Mouse (Mus musculus) gastrocnemius, postnatal 10 days (tissue): ENCODE results near the gene Spint1. TPM values are rescaled to one million over a fixed set of nuclear protein-coding genes. Genes with fewer than 3 reads are reported as not detected.

Source experiments
- DNase-seq: peaks from one replicate; pipeline ENCODE4 v3.0.0; 2021; ENCODE audit warnings: mixed read lengths
- long read RNA-seq, 2 experiments: library from polyadenylated mRNA; stranded (forward); transcript quantifications; one replicate each; pipeline ENCODE4 v2.0.0; 2021
- total RNA-seq, 2 experiments: library from RNA; stranded (reverse); gene quantifications; 2 replicates each; pipeline ENCODE4 v1.2.3; 2021

Spint1 gene
- under 1 TPM; 0.18 to 0.49 TPM for total RNA-seq
- long read RNA-seq, experiment 1: 0 reads
- long read RNA-seq, experiment 2, partial matches to known transcripts: 0 of 1 reads
- long read RNA-seq, experiment 2, other reads (novel, unspliced or antisense): 0 of 1 reads

- peak; percentile 21 for DNase-seq
Observed at GRCm38 (mm10) chr2:119237210-119237870, at the start of gene Spint1. Gene Spint1 (plus strand): TSS chr2:119237362.

- peak; percentile 92 for DNase-seq
Observed at GRCm38 (mm10) chr2:119189029-119189710, 48.0 kb upstream of the Spint1 start.

GRCm38 (mm10) chr2:119190969-119191368 lies 46.2 kb upstream of the Spint1 start:
- DNase-seq: no peak

- DNase-seq: peak; percentile 48
Observed at GRCm38 (mm10) chr2:119194140-119194539, 43.0 kb upstream of the Spint1 start.

GRCm38 (mm10) chr2:119196316-119197108 lies 40.6 kb upstream of the Spint1 start:
- no peak for DNase-seq

GRCm38 (mm10) chr2:119197493-119197892 lies 39.7 kb upstream of the Spint1 start:
- DNase-seq: no peak

- no peak for DNase-seq
Observed at GRCm38 (mm10) chr2:119198049-119198448, 39.1 kb upstream of the Spint1 start.

GRCm38 (mm10) chr2:119198934-119199333 lies 38.2 kb upstream of the Spint1 start:
- DNase-seq: no peak

- DNase-seq: peak; percentile 45
Observed at GRCm38 (mm10) chr2:119202914-119203453, 34.2 kb upstream of the Spint1 start.

GRCm38 (mm10) chr2:119203871-119204460 lies 33.2 kb upstream of the Spint1 start:
- no peak for DNase-seq

- no peak for DNase-seq
Observed at GRCm38 (mm10) chr2:119207961-119208343, 29.2 kb upstream of the Spint1 start.

- peak; percentile 89 for DNase-seq
Observed at GRCm38 (mm10) chr2:119208344-119209175, 28.6 kb upstream of the Spint1 start, which contains the start of the genes Zfyve19 and Dnajc17. Gene Zfyve19 (plus strand): TSS chr2:119208617. Gene Dnajc17 (minus strand): TSS chr2:119208795.

- DNase-seq: peak; percentile 20
Observed at GRCm38 (mm10) chr2:119209176-119209507, 28.0 kb upstream of the Spint1 start.

GRCm38 (mm10) chr2:119229775-119230704 lies 7.1 kb upstream of the Spint1 start, which contains the start of gene Ppp1r14d:
Gene Ppp1r14d (minus strand): TSS chr2:119229906.
- no peak for DNase-seq

- DNase-seq: no peak
Observed at GRCm38 (mm10) chr2:119236682-119237209, 416 bp upstream of the Spint1 start.

- peak; percentile 19 for DNase-seq
Observed at GRCm38 (mm10) chr2:119237871-119238220, 684 bp downstream of the Spint1 start.

GRCm38 (mm10) chr2:119238671-119239070 lies 1.5 kb downstream of the Spint1 start:
- no peak for DNase-seq

GRCm38 (mm10) chr2:119240075-119240818 lies 3.1 kb downstream of the Spint1 start:
- no peak for DNase-seq

GRCm38 (mm10) chr2:119240819-119241186 lies 3.6 kb downstream of the Spint1 start:
- no peak for DNase-seq
